Mouse (Mus musculus): ENCODE data around the gene Snx21. TPM values are rescaled to one million over a fixed set of nuclear protein-coding genes. Genes with fewer than 3 reads are reported as not detected.

The Snx21 gene
- polyA plus RNA-seq (2011; ENCODE audit: insufficient read depth, insufficient read length, low read depth, missing spikeins), result 10.7 and 11.2 TPM in 2 replicates

DNA sequence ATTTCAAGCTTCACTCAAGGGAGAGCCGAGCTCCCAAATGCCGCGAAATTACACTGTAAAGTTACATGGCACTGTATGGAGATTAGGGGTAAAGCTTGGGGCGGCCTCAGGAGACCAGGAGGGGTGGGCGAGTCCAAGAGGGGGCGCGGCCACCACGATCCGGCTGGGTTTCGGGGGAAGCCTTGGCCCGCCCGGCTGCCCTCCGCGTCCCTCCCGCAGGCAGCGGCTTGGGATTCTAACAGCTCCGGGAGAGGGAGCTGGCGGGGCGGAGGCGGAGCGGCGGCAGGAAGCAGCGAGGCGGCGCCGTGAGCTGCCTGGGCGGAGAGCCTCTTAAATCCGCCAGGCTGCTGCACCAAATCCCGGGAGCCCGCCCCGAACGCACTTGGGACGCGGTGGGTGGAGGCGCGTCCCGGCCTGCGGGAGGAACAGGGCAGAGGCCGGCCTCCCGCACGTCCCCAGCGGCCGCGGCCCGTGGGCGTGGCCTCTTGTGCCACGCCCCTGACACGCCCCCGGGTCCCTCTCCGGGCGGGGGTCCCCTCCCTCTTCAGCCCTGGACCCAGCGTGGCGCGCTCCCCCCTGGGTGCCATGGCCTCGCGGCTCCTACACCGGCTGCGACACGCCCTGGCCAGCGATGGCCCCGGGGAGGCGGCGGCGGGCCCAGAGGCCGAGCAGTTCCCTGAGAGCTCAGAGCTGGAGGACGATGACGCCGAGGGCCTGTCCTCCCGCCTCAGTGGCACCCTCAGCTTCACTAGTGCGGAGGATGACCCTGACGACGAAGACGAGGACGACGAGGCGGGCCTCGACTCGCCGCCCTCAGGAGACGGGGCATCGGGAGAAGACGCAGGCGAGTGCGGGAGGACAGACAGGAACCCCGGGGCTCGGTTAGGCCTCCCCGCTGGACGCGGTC, at the start of gene Snx21:
Gene Snx21 (plus strand): TSS at position 343 of the 907 bp plus-strand sequence.
- peaks cover 13% of the 10 kb centered on the region for H3K4me1 ChIP-seq (ENCODE audit: control insufficient read depth, insufficient read depth, low read length)
- no peak within 1 kb of the TSS for H3K27ac ChIP-seq (ENCODE audit: insufficient read depth, low read length)
- H3K36me3 ChIP-seq (ENCODE audit: control insufficient read depth, insufficient read depth, low read length, poor library complexity, severe bottlenecking), result no peaks in the 10 kb centered on the region
- H3K4me3 ChIP-seq (ENCODE audit: low read depth, low read length), result peak within 1 kb of the TSS; percentile 86
- H3K9me3 ChIP-seq (replicated peaks; ENCODE audit: control insufficient read depth, insufficient read depth, low read length, poor library complexity, severe bottlenecking), result no peaks in the 10 kb centered on the region
- H3K27me3 ChIP-seq (ENCODE audit: control insufficient read depth, insufficient read depth, low read length, poor library complexity, severe bottlenecking), result no peaks in the 10 kb centered on the region
- TF ChIP-seq EP300 (IDR thresholded peaks at IDR 0.05; ENCODE audit: insufficient read depth, low read depth, low read length) (no peak), POLR2A (IDR thresholded peaks at IDR 0.05; ENCODE audit: insufficient read depth, low read length) (peak; percentile 15)
- peak within 1 kb of the TSS; percentile 82 for H3K9ac ChIP-seq (ENCODE audit: low read depth, poor library complexity, severe bottlenecking)

DNA sequence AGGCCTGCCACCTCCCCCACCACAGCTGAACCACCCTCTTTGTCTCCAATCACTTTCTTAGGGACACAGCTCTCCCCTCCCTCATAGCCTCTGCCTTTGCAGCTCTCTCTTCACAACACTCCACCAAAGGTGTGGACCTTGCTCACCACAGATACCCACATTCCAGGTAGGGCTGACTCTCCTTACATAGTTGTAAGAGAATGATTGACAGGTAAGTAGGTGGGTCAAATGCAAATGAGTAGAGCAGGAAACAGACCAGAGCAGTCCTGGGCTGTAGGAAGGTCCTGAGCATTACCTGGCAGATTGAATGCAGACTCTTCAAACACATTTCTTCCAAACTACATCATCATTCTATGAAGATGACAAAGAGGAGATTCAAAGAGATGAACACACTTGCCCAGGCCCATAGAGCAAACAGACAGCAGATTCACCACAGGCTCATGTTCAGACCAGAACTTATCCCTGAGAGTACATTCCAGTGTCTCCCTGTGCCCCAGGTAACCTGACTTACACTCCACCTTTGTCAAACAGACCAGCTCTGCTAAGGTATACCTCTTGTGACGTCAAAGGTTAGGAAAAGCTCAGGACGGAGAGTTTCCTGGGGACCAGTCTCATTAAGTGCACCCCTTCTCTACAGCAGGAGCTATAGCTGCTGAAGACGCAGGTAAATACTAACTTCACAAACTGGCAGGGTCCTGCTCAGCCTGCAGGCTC, 48.1 kb upstream of the Snx21 start:
- H3K9ac ChIP-seq (ENCODE audit: low read depth, poor library complexity, severe bottlenecking), result no peak overlapping the region
- no peaks in the 10 kb centered on the region for H3K27me3 ChIP-seq (ENCODE audit: control insufficient read depth, insufficient read depth, low read length, poor library complexity, severe bottlenecking)

DNA sequence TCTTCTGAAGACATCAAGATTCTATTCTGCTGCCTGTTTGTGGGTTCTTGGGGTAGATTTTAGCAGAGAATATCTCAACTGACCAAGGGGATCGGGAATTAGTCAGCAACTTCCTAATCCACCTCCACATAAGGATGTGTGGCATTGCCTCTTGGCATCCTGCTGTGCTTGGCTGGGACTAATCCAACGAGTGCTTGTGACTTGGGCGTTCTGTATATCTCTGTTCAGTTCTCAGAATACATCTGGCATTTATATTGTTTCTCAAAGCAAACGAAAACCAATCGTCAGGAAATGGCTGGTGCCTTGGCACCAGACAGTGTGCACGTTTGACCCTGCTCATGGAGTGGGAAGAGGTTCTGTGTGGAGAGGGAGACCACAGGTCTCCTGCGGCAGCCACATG, 45.7 kb upstream of the Snx21 start:
- Histone ChIP-seq H3K9ac (ENCODE audit: low read depth, poor library complexity, severe bottlenecking) (no peak overlapping the region), H3K4me3 (ENCODE audit: low read depth, low read length) (no peak overlapping the region), H3K9me3 (replicated peaks; ENCODE audit: control insufficient read depth, insufficient read depth, low read length, poor library complexity, severe bottlenecking) (no peaks in the 10 kb centered on the region), H3K4me1 (ENCODE audit: control insufficient read depth, insufficient read depth, low read length) (no peaks in the 10 kb centered on the region), H3K36me3 (ENCODE audit: control insufficient read depth, insufficient read depth, low read length, poor library complexity, severe bottlenecking) (no peaks in the 10 kb centered on the region), H3K27me3 (ENCODE audit: control insufficient read depth, insufficient read depth, low read length, poor library complexity, severe bottlenecking) (no peaks in the 10 kb centered on the region), H3K27ac (ENCODE audit: insufficient read depth, low read length) (no peak overlapping the region)
- TF ChIP-seq EP300 (IDR thresholded peaks at IDR 0.05; ENCODE audit: insufficient read depth, low read depth, low read length) (no peak), POLR2A (IDR thresholded peaks at IDR 0.05; ENCODE audit: insufficient read depth, low read length) (no peak), CTCF (IDR thresholded peaks at IDR 0.05; ENCODE audit: low read depth, low read length) (no peak)

More for the DNA sequence above, 48.1 kb upstream of the Snx21 start:
- Histone ChIP-seq H3K27ac (ENCODE audit: insufficient read depth, low read length) (no peak overlapping the region), H3K4me3 (ENCODE audit: low read depth, low read length) (no peak overlapping the region), H3K36me3 (ENCODE audit: control insufficient read depth, insufficient read depth, low read length, poor library complexity, severe bottlenecking) (no peaks in the 10 kb centered on the region), H3K9me3 (replicated peaks; ENCODE audit: control insufficient read depth, insufficient read depth, low read length, poor library complexity, severe bottlenecking) (no peaks in the 10 kb centered on the region), H3K4me1 (ENCODE audit: control insufficient read depth, insufficient read depth, low read length) (no peaks in the 10 kb centered on the region)
- TF ChIP-seq EP300 (IDR thresholded peaks at IDR 0.05; ENCODE audit: insufficient read depth, low read depth, low read length), result no peak
- TF ChIP-seq POLR2A (IDR thresholded peaks at IDR 0.05; ENCODE audit: insufficient read depth, low read length), result no peak
- TF ChIP-seq CTCF (IDR thresholded peaks at IDR 0.05; ENCODE audit: low read depth, low read length), result no peak

DNA sequence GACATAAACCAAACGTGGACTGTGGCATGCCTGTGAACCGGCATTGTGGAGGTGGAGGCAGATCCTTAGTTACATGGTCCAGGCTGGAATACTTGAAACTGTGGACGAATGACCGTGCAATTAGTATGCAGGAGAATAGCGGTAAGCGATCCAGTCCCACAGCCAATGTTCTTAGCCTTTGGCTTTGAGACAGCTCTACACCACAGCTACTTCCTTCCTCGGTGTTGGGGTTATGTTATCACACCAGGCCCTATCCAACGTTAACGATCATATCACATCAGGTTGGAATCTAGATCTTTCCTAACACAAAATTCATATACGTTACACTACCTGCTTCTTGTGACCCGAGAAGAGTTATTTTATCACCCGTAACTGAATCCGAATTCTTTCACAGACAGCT, 40.6 kb upstream of the Snx21 start:
- Histone ChIP-seq H3K27me3 (ENCODE audit: control insufficient read depth, insufficient read depth, low read length, poor library complexity, severe bottlenecking) (no peaks in the 10 kb centered on the region), H3K36me3 (ENCODE audit: control insufficient read depth, insufficient read depth, low read length, poor library complexity, severe bottlenecking) (peaks cover 6% of the 10 kb centered on the region), H3K4me3 (ENCODE audit: low read depth, low read length) (no peak overlapping the region), H3K4me1 (ENCODE audit: control insufficient read depth, insufficient read depth, low read length) (no peaks in the 10 kb centered on the region), H3K9ac (ENCODE audit: low read depth, poor library complexity, severe bottlenecking) (peak overlapping the region; percentile 90), H3K27ac (ENCODE audit: insufficient read depth, low read length) (no peak overlapping the region), H3K9me3 (replicated peaks; ENCODE audit: control insufficient read depth, insufficient read depth, low read length, poor library complexity, severe bottlenecking) (no peaks in the 10 kb centered on the region)
- TF ChIP-seq EP300 (IDR thresholded peaks at IDR 0.05; ENCODE audit: insufficient read depth, low read depth, low read length) (no peak), CTCF (IDR thresholded peaks at IDR 0.05; ENCODE audit: low read depth, low read length) (no peak), POLR2A (IDR thresholded peaks at IDR 0.05; ENCODE audit: insufficient read depth, low read length) (no peak)

DNA sequence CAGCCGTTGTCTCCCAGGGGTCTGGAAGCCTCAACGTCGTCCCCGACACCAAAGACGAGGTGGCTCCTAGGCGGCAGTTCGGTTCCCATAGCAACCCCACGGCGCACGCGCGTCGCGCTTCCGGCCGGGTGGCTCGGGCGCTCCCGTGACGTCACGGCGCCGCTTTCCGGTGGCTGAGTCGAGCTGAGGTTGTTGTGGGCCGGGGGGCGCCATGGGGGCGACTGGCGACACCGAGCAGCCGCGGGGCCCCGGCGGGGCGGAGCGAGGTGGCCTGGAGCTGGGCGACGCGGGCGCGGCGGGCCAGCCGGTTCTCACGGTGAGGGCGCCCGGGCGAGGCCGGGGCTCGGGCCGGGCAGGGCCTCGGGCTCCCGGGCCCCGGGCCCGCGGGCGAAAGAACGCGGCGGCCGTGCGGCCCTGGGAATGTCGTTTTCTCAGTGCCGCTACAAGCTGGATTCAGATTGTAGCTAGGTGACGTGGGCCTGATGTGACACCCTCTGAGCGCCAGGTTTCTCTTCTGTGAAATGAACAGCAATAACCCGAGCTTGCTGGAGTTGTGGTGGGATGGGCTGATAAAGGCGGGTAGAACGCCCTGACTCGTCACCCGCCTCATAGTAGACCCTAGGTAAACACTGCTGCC, 39.7 kb upstream of the Snx21 start, which contains the start of the genes Wfdc3 and Dnttip1:
Gene Wfdc3 (minus strand): TSS at position 89 of the 637 bp plus-strand sequence.
Gene Dnttip1 (plus strand): TSS at position 141 of the 637 bp plus-strand sequence.
- peak within 1 kb of the TSS; percentile 90 for H3K9ac ChIP-seq (ENCODE audit: low read depth, poor library complexity, severe bottlenecking)
- H3K27ac ChIP-seq (ENCODE audit: insufficient read depth, low read length), result no peak within 1 kb of the TSS
- TF ChIP-seq EP300 (IDR thresholded peaks at IDR 0.05; ENCODE audit: insufficient read depth, low read depth, low read length), result no peak
- no peak for TF ChIP-seq CTCF (IDR thresholded peaks at IDR 0.05; ENCODE audit: low read depth, low read length)
- TF ChIP-seq POLR2A (IDR thresholded peaks at IDR 0.05; ENCODE audit: insufficient read depth, low read length), result no peak
- no peaks in the 10 kb centered on the region for H3K4me1 ChIP-seq (ENCODE audit: control insufficient read depth, insufficient read depth, low read length)
- H3K36me3 ChIP-seq (ENCODE audit: control insufficient read depth, insufficient read depth, low read length, poor library complexity, severe bottlenecking), result peaks cover 14% of the 10 kb centered on the region
- no peaks in the 10 kb centered on the region for H3K9me3 ChIP-seq (replicated peaks; ENCODE audit: control insufficient read depth, insufficient read depth, low read length, poor library complexity, severe bottlenecking)
- peak within 1 kb of the TSS; percentile 98 for H3K4me3 ChIP-seq (ENCODE audit: low read depth, low read length)
- no peaks in the 10 kb centered on the region for H3K27me3 ChIP-seq (ENCODE audit: control insufficient read depth, insufficient read depth, low read length, poor library complexity, severe bottlenecking)
